Mouse (Mus musculus) layer of hippocampus, adult 8-10 months (tissue): Measurements from ENCODE around the gene Usp1. TPM values are rescaled to one million over a fixed set of nuclear protein-coding genes. Genes with fewer than 3 reads are reported as not detected.

Experiments used
- DNase-seq, 2 experiments: peaks; one replicate each; pipeline ENCODE4 v3.0.0; 2022; ENCODE audit warnings: low spot score in 2 of 2
- total RNA-seq, 4 experiments: library from RNA; stranded (reverse); gene quantifications; 2 replicates each; pipeline ENCODE4 v1.2.4; 2022

Gene Usp1
- total RNA-seq, 4 experiments from 2014 or later: 25.5 to 29.2 (median 26.7) TPM

GRCm38 (mm10) chr4:98978693-98979092, 55.1 kb downstream of the Usp1 start:
- DNase-seq: no peak

- DNase-seq: peak; percentile 30 to 37
Measured at GRCm38 (mm10) chr4:98979976-98980375, 56.4 kb downstream of the Usp1 start.

GRCm38 (mm10) chr4:98984701-98985100, 61.1 kb downstream of the Usp1 start:
- no peak for DNase-seq

Other genes starting within 250 kb of the Usp1 start
- not detected for gene L1td1, start 197.1 kb upstream of the Usp1 start, total RNA-seq
- gene Kank4, start 106.3 kb upstream of the Usp1 start, total RNA-seq: 1 to 10 TPM; 2.8 to 5.7 (median 3.1) TPM
- not detected for gene I0C0044D17Rik, start 100.0 kb upstream of the Usp1 start, total RNA-seq
- gene Angptl3, start 107.1 kb downstream of the Usp1 start, total RNA-seq: under 1 TPM in 2 of 4 experiments, not detected in 2; 0.47 to 0.75 TPM
- gene Dock7, start 197.1 kb downstream of the Usp1 start, total RNA-seq: 10 to 100 TPM; 39.5 to 42.5 (median 41.3) TPM